Mouse (Mus musculus): ENCODE measurements at regions not wholly inside any gene's neighbourhood (a gene's known extent, or its start where the extent isn't known, plus 50 kb on each side); places are given as distances from the start of the nearest gene placed in this dataset.

GRCm38 (mm10) chr14:82065173-82065572 is 2081.3 kb downstream of the Olfm4 start:
- Histone ChIP-seq H3K9me3 (no peaks in the 10 kb centered on the region), H3K27me3 (no peaks in the 10 kb centered on the region), H3K4me1 (no peaks in the 10 kb centered on the region), H3K4me3 (no peak overlapping the region), H3K36me3 (no peaks in the 10 kb centered on the region), H3K4me2 (replicated peaks) (no peak overlapping the region), H3K9ac (replicated peaks) (no peak overlapping the region), H3K27ac (replicated peaks) (no peak overlapping the region)
- WGBS = 94% methylated on average over 1 of the region's 1 CpGs
- no peak for ATAC-seq (replicated peaks)

- H3K4me3 ChIP-seq = no peak overlapping the region
- ATAC-seq (replicated peaks) = no peak
- no peaks in the 10 kb centered on the region for H3K4me1 ChIP-seq
- H3K27ac ChIP-seq (replicated peaks) = no peak overlapping the region
- no peaks in the 10 kb centered on the region for H3K27me3 ChIP-seq
- H3K9ac ChIP-seq (replicated peaks) = no peak overlapping the region
- no peak overlapping the region for H3K4me2 ChIP-seq (replicated peaks)
- no peaks in the 10 kb centered on the region for H3K36me3 ChIP-seq
- H3K9me3 ChIP-seq = no peaks in the 10 kb centered on the region
Observed at GRCm38 (mm10) chr14:82101643-82102042, 2117.8 kb downstream of the Olfm4 start.

- Histone ChIP-seq H3K36me3 (no peaks in the 10 kb centered on the region), H3K4me1 (no peaks in the 10 kb centered on the region), H3K27me3 (no peaks in the 10 kb centered on the region), H3K4me2 (replicated peaks) (no peak overlapping the region), H3K9me3 (no peaks in the 10 kb centered on the region), H3K27ac (replicated peaks) (no peak overlapping the region), H3K4me3 (no peak overlapping the region), H3K9ac (replicated peaks) (no peak overlapping the region)
- no peak for ATAC-seq (replicated peaks)
Observed at GRCm38 (mm10) chr14:82112851-82113250, 2129.0 kb downstream of the Olfm4 start.

GRCm38 (mm10) chr14:82148827-82149498 is 2165.1 kb downstream of the Olfm4 start:
- Histone ChIP-seq H3K4me1 (no peaks in the 10 kb centered on the region), H3K4me3 (no peak overlapping the region), H3K36me3 (no peaks in the 10 kb centered on the region), H3K27me3 (no peaks in the 10 kb centered on the region), H3K9ac (replicated peaks) (no peak overlapping the region), H3K4me2 (replicated peaks) (no peak overlapping the region), H3K9me3 (no peaks in the 10 kb centered on the region), H3K27ac (replicated peaks) (no peak overlapping the region)
- no peak for ATAC-seq (replicated peaks)
- 82% methylated on average over 6 of the region's 6 CpGs for WGBS

GRCm38 (mm10) chr14:82185334-82185733 is 2201.5 kb downstream of the Olfm4 start:
- peak; percentile 64; the same call in 1 of the 2 replicates for ATAC-seq (replicated peaks)
- Histone ChIP-seq H3K27ac (replicated peaks) (no peak overlapping the region), H3K4me2 (replicated peaks) (no peak overlapping the region), H3K9ac (replicated peaks) (no peak overlapping the region), H3K4me3 (no peak overlapping the region), H3K27me3 (no peaks in the 10 kb centered on the region), H3K9me3 (no peaks in the 10 kb centered on the region), H3K4me1 (no peaks in the 10 kb centered on the region), H3K36me3 (no peaks in the 10 kb centered on the region)
- 35% methylated on average over 1 of the region's 1 CpGs for WGBS

GRCm38 (mm10) chr14:82210402-82210801 is 2226.5 kb downstream of the Olfm4 start:
- 58% methylated on average over 5 of the region's 5 CpGs for WGBS
- no peaks in the 10 kb centered on the region for H3K36me3 ChIP-seq
- no peak overlapping the region for H3K27ac ChIP-seq (replicated peaks)
- no peaks in the 10 kb centered on the region for H3K9me3 ChIP-seq
- H3K4me3 ChIP-seq = no peak overlapping the region
- no peaks in the 10 kb centered on the region for H3K4me1 ChIP-seq
- no peak overlapping the region for H3K4me2 ChIP-seq (replicated peaks)
- ATAC-seq (replicated peaks) = no peak
- H3K9ac ChIP-seq (replicated peaks) = no peak overlapping the region
- no peaks in the 10 kb centered on the region for H3K27me3 ChIP-seq

GRCm38 (mm10) chr14:82228522-82228921 is 2214.8 kb upstream of the Pcdh17 start:
- Histone ChIP-seq H3K27ac (replicated peaks) (no peak overlapping the region), H3K4me2 (replicated peaks) (no peak overlapping the region), H3K36me3 (no peaks in the 10 kb centered on the region), H3K4me3 (no peak overlapping the region), H3K9ac (replicated peaks) (no peak overlapping the region), H3K4me1 (no peaks in the 10 kb centered on the region), H3K27me3 (no peaks in the 10 kb centered on the region), H3K9me3 (no peaks in the 10 kb centered on the region)
- ATAC-seq (replicated peaks) = no peak
- 75% methylated on average over 3 of the region's 3 CpGs for WGBS

GRCm38 (mm10) chr14:82236238-82236637 is 2207.1 kb upstream of the Pcdh17 start:
- H3K9me3 ChIP-seq = no peaks in the 10 kb centered on the region
- 55% methylated on average over 1 of the region's 1 CpGs for WGBS
- no peaks in the 10 kb centered on the region for H3K36me3 ChIP-seq
- no peak overlapping the region for H3K9ac ChIP-seq (replicated peaks)
- no peaks in the 10 kb centered on the region for H3K4me1 ChIP-seq
- H3K27me3 ChIP-seq = no peaks in the 10 kb centered on the region
- H3K27ac ChIP-seq (replicated peaks) = no peak overlapping the region
- ATAC-seq (replicated peaks) = no peak
- H3K4me3 ChIP-seq = no peak overlapping the region
- H3K4me2 ChIP-seq (replicated peaks) = no peak overlapping the region

- H3K27ac ChIP-seq (replicated peaks) = no peak overlapping the region
- H3K9ac ChIP-seq (replicated peaks) = no peak overlapping the region
- no peak for ATAC-seq (replicated peaks)
- no peak overlapping the region for H3K4me2 ChIP-seq (replicated peaks)
- no peaks in the 10 kb centered on the region for H3K9me3 ChIP-seq
- no peaks in the 10 kb centered on the region for H3K36me3 ChIP-seq
- H3K4me3 ChIP-seq = no peak overlapping the region
- no peaks in the 10 kb centered on the region for H3K4me1 ChIP-seq
- WGBS = 37% methylated on average over 2 of the region's 2 CpGs
- no peaks in the 10 kb centered on the region for H3K27me3 ChIP-seq
Observed at GRCm38 (mm10) chr14:82243321-82243720, 2200.0 kb upstream of the Pcdh17 start.

- no peaks in the 10 kb centered on the region for H3K36me3 ChIP-seq
Observed at GRCm38 (mm10) chr14:82244891-82245290, 2198.5 kb upstream of the Pcdh17 start.

More at GRCm38 (mm10) chr14:82244891-82245290, 2198.5 kb upstream of the Pcdh17 start:
- 86% methylated on average over 1 of the region's 1 CpGs for WGBS
- Histone ChIP-seq H3K4me2 (replicated peaks) (no peak overlapping the region), H3K4me3 (no peak overlapping the region), H3K9me3 (no peaks in the 10 kb centered on the region), H3K27ac (replicated peaks) (no peak overlapping the region), H3K27me3 (no peaks in the 10 kb centered on the region), H3K4me1 (no peaks in the 10 kb centered on the region), H3K9ac (replicated peaks) (no peak overlapping the region)
- no peak for ATAC-seq (replicated peaks)
